Mouse (Mus musculus): ENCODE data around the gene Elmo1. TPM values are rescaled to one million over a fixed set of nuclear protein-coding genes. Genes with fewer than 3 reads are reported as not detected.

Gene Elmo1
- total and polyA plus RNA-seq, 3 experiments, result 23.1 to 50.2 (median 32.2) TPM

DNA sequence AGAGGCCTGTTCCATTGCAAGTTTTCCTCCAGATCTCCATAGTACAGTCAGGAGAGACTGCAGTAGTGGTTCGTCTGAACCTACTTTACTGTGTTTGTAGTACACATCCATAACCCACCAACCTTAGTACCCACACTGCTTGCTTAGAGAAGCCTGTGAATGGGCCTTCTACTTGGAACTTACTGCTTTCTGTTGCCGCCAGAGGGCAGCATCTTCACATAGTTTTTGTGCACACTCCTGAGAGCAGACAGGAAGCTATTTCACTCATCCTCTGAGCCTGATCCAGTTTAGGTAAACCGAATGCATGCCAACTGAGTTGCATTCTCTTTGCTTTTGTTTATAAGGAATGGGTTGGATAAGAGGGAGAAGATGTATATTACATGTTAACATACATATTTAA is 221.2 kb downstream of the Elmo1 start:
- Histone ChIP-seq H3K36me3 (replicated peaks in 1 of 2; ENCODE audit: control insufficient read depth in 1 of 2, insufficient read depth in 1 of 2, low read length in 1 of 2) (peaks cover 12 to 66% of the 10 kb centered on the region in 2 experiments), H3K4me1 (ENCODE audit: control insufficient read depth in 1 of 2, insufficient read depth in 2 of 2) (peaks cover 14 to 49% of the 10 kb centered on the region in 2 experiments; a peak in 3 of 4 replicates), H3K4me3 (replicated peaks in 1 of 3; ENCODE audit: low read depth in 2 of 3, low read length in 2 of 3, poor library complexity in 1 of 3) (no peak overlapping the region), H3K4me2 (ENCODE audit: insufficient read depth, low read depth, poor library complexity, severe bottlenecking) (no peak overlapping the region), H3K9me3 (replicated peaks; ENCODE audit: low read length) (no peaks in the 10 kb centered on the region), H3K9ac (ENCODE audit: insufficient read depth, low read depth) (no peak overlapping the region), H3K27me3 (replicated peaks) (no peaks in the 10 kb centered on the region), H3K27ac (ENCODE audit: insufficient read depth, low read depth) (no peak overlapping the region), H3K79me2 (replicated peaks; ENCODE audit: control insufficient read depth, extremely low read depth, insufficient read depth, poor library complexity, severe bottlenecking) (no peaks in the 10 kb centered on the region)
- in situ Hi-C loops (cut with MboI; ENCODE audit: low pct_ligation_motif_present, low pct_unique_long_range_greater_than_20kb, low sequenced_read_pairs), result loop anchor here (5.0 to 10.0 kb wide), 2 partner anchors 161 to 623 kb away; no protein-coding TSS in a partner anchor
- peak; percentile 88 for DNase-seq (ENCODE audit: extremely low read depth)
- dilution Hi-C loops (cut with MboI; ENCODE audit: extremely low pct_ligation_motif_present, extremely low pct_unique_long_range_greater_than_20kb, low sequenced_read_pairs), result no loop called here
- TF ChIP-seq RAD21 (IDR thresholded peaks at IDR 0.05; ENCODE audit: low read depth, low read length) (peak; percentile 89), ELF1 (IDR thresholded peaks at IDR 0.05; ENCODE audit: low read depth, low read length) (no peak; the same call in 1 of the 2 replicates), SIN3A (IDR thresholded peaks at IDR 0.05; ENCODE audit: low read length) (no peak), SMC3 (IDR thresholded peaks at IDR 0.05; ENCODE audit: low read depth, low read length) (peak; percentile 89), ZC3H11A (IDR thresholded peaks at IDR 0.05; ENCODE audit: low read depth, low read length) (peak; percentile 68), ZNF384 (IDR thresholded peaks at IDR 0.05; ENCODE audit: low read depth, low read length) (no peak), CTCF (conservative IDR thresholded peaks at IDR 0.05 in 1 of 2, IDR thresholded peaks at IDR 0.05 in 1 of 2; ENCODE audit: low read depth in 2 of 2, low read length in 2 of 2) (peak; percentile 73 to 94), IRF4 (IDR thresholded peaks at IDR 0.05; ENCODE audit: low read depth, low read length) (no peak)

DNA sequence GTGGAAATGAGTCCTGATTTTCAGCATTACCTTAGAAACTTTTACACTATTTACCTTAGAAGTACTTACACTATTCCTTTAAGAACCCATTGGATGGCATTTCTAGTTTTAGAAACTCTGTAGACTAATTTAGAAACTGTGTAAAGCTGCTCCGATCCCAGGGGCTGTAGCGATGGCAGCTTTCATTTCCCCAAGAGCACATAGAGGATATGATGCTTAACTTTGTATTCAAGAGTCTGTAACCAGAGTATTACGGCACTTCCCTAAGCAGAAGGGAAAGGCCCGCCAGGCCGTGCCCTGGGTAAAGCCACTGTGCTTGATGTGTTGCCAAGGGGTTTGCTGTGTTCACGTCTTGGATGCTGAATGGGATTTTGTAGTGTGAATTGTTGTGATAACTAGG is 222.9 kb downstream of the Elmo1 start:
- peaks cover 12 to 71% of the 10 kb centered on the region in 2 experiments for H3K36me3 ChIP-seq (replicated peaks in 1 of 2; ENCODE audit: control insufficient read depth in 1 of 2, insufficient read depth in 1 of 2, low read length in 1 of 2)
- in situ Hi-C loops (cut with MboI; ENCODE audit: low pct_ligation_motif_present, low pct_unique_long_range_greater_than_20kb, low sequenced_read_pairs) (loop anchor here (5.0 to 10.0 kb wide), 2 partner anchors 159 to 621 kb away; no protein-coding TSS in a partner anchor), dilution Hi-C loops (cut with MboI; ENCODE audit: extremely low pct_ligation_motif_present, extremely low pct_unique_long_range_greater_than_20kb, low sequenced_read_pairs) (no loop called here)
- H3K27ac ChIP-seq (ENCODE audit: insufficient read depth, low read depth), result peak overlapping the region; percentile 47
- DNase-seq (ENCODE audit: extremely low read depth), result peak; percentile 83
- no peaks in the 10 kb centered on the region; the same call in 1 of the 2 replicates for H3K79me2 ChIP-seq (replicated peaks; ENCODE audit: control insufficient read depth, extremely low read depth, insufficient read depth, poor library complexity, severe bottlenecking)
- no peaks in the 10 kb centered on the region for H3K9me3 ChIP-seq (replicated peaks; ENCODE audit: low read length)
- H3K4me3 ChIP-seq (replicated peaks in 1 of 3; ENCODE audit: low read depth in 2 of 3, low read length in 2 of 3, poor library complexity in 1 of 3), result no peak overlapping the region
- H3K4me1 ChIP-seq (ENCODE audit: control insufficient read depth in 1 of 2, insufficient read depth in 2 of 2), result peaks cover 8 to 40% of the 10 kb centered on the region in 2 experiments; a peak in 3 of 4 replicates
- no peaks in the 10 kb centered on the region for H3K27me3 ChIP-seq (replicated peaks)
- H3K4me2 ChIP-seq (ENCODE audit: insufficient read depth, low read depth, poor library complexity, severe bottlenecking), result peak overlapping the region; percentile 12; the same call in 1 of the 2 replicates
- peak overlapping the region; percentile 27; the same call in 1 of the 2 replicates for H3K9ac ChIP-seq (ENCODE audit: insufficient read depth, low read depth)
- no peak for TF ChIP-seq MAZ (IDR thresholded peaks at IDR 0.05; ENCODE audit: low read depth, low read length)
- TF ChIP-seq BHLHE40 (IDR thresholded peaks at IDR 0.05; ENCODE audit: low read depth, low read length), result peak; percentile 50
- no peak for TF ChIP-seq GABPA (IDR thresholded peaks at IDR 0.05; ENCODE audit: insufficient replicate concordance, low read depth, low read length)
- TF ChIP-seq TBP (conservative IDR thresholded peaks at IDR 0.05; ENCODE audit: low read depth, low read length), result no peak
- TF ChIP-seq USF1 (IDR thresholded peaks at IDR 0.05; ENCODE audit: low read depth, low read length), result no peak
- TF ChIP-seq ZC3H11A (IDR thresholded peaks at IDR 0.05; ENCODE audit: low read depth, low read length), result no peak
- TF ChIP-seq E2F4 (IDR thresholded peaks at IDR 0.05; ENCODE audit: insufficient replicate concordance, low read depth, low read length), result no peak
- peak; percentile 60 for TF ChIP-seq JUND (conservative IDR thresholded peaks at IDR 0.05; ENCODE audit: low read depth, low read length)
- TF ChIP-seq CTCF (conservative IDR thresholded peaks at IDR 0.05 in 1 of 2, IDR thresholded peaks at IDR 0.05 in 1 of 2; ENCODE audit: low read depth in 2 of 2, low read length in 2 of 2), result no peak
- TF ChIP-seq ZKSCAN1 (IDR thresholded peaks at IDR 0.05; ENCODE audit: borderline replicate concordance, low read depth, low read length), result no peak
- peak; percentile 95 for TF ChIP-seq MEF2A (IDR thresholded peaks at IDR 0.05; ENCODE audit: borderline replicate concordance, low read depth, low read length)
- no peak for TF ChIP-seq MXI1 (IDR thresholded peaks at IDR 0.05; ENCODE audit: low read depth, low read length)
- no peak for TF ChIP-seq HCFC1 (IDR thresholded peaks at IDR 0.05; ENCODE audit: low read depth, low read length)
- peak; percentile 90 for TF ChIP-seq IRF4 (IDR thresholded peaks at IDR 0.05; ENCODE audit: low read depth, low read length)
- no peak for TF ChIP-seq ZNF384 (IDR thresholded peaks at IDR 0.05; ENCODE audit: low read depth, low read length)
- no peak for TF ChIP-seq RCOR1 (conservative IDR thresholded peaks at IDR 0.05; ENCODE audit: low read depth, low read length)
- TF ChIP-seq PAX5 (IDR thresholded peaks at IDR 0.05; ENCODE audit: low read length), result no peak
- no peak for TF ChIP-seq ZMIZ1 (IDR thresholded peaks at IDR 0.05; ENCODE audit: low read depth, low read length)
- peak; percentile 45 for TF ChIP-seq ETS1 (conservative IDR thresholded peaks at IDR 0.05; ENCODE audit: low read depth, low read length)
- no peak; the same call in 1 of the 2 replicates for TF ChIP-seq ELF1 (IDR thresholded peaks at IDR 0.05; ENCODE audit: low read depth, low read length)
- peak; percentile 7; the same call in 1 of the 2 replicates for TF ChIP-seq SMC3 (IDR thresholded peaks at IDR 0.05; ENCODE audit: low read depth, low read length)
- no peak for TF ChIP-seq MAX (IDR thresholded peaks at IDR 0.05; ENCODE audit: low read length)
- no peak for TF ChIP-seq MAFK (IDR thresholded peaks at IDR 0.05; ENCODE audit: insufficient replicate concordance, low read length)
- TF ChIP-seq NELFE (IDR thresholded peaks at IDR 0.05; ENCODE audit: low read depth, low read length), result no peak
- TF ChIP-seq POLR2A (IDR thresholded peaks at IDR 0.05; ENCODE audit: low read depth, low read length), result no peak
- no peak for TF ChIP-seq NRF1 (IDR thresholded peaks at IDR 0.05; ENCODE audit: low read depth, low read length)
- TF ChIP-seq CHD2 (IDR thresholded peaks at IDR 0.05; ENCODE audit: low read length), result no peak; the same call in 1 of the 2 replicates
- TF ChIP-seq POLR2AphosphoS2 (IDR thresholded peaks at IDR 0.05; ENCODE audit: low read depth, low read length), result no peak
- TF ChIP-seq MYC (IDR thresholded peaks at IDR 0.05; ENCODE audit: low read depth, low read length), result 0 out of 2 replicates have a peak, but pooled peaks have one; percentile 26
